Mouse (Mus musculus): Measurements from ENCODE around the gene Nprl3.

- TF ChIP-seq CTCF (IDR thresholded peaks at IDR 0.05; ENCODE audit: low read depth, low read length) (no peak), GATA1 (IDR thresholded peaks at IDR 0.05; ENCODE audit: borderline replicate concordance, low read length) (no peak), POLR2AphosphoS5 (IDR thresholded peaks at IDR 0.05; ENCODE audit: insufficient replicate concordance, low read depth, low read length) (no peak), TAL1 (conservative IDR thresholded peaks at IDR 0.05; ENCODE audit: low read depth, low read length) (no peak), GATA2 (IDR thresholded peaks at IDR 0.05; ENCODE audit: borderline replicate concordance, low read depth, low read length) (no peak)
These were observed 10.9 kb downstream of the Nprl3 start for GRCm38 (mm10) chr11:32256566-32256965.

Data from G1E (cell line).